Mouse (Mus musculus): Measurements from ENCODE around the gene Zfp654.

The Zfp654 gene

DNA sequence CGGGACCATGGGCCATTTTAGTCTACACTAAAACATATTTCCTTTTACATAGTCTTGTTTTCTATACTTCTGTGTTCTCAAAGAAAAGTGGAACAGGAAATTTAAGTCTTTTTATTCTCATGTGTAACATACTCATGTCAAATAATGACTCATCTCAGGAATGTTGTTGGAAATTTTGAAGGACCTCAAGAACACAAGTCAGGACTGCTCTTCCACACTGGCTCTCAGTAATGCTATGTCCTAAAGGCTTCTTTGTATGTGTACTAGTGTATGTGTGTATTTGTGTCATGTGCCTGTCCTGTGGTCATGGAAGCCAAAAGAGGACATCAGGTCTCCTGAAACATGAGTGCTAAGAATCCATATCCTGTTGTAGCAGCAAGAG lies 92.2 kb downstream of the Zfp654 start:
- no peak for DNase-seq

GRCm38 (mm10) chr16:64758561-64759244 lies 92.7 kb downstream of the Zfp654 start:
- no peak for DNase-seq

GRCm38 (mm10) chr16:64757666-64758400 lies 93.6 kb downstream of the Zfp654 start:
- DNase-seq = no peak

- DNase-seq = no peak
These were observed 95.1 kb downstream of the Zfp654 start for GRCm38 (mm10) chr16:64756321-64756720.

GRCm38 (mm10) chr16:64754743-64755139 lies 96.7 kb downstream of the Zfp654 start:
- no peak for DNase-seq

DNA sequence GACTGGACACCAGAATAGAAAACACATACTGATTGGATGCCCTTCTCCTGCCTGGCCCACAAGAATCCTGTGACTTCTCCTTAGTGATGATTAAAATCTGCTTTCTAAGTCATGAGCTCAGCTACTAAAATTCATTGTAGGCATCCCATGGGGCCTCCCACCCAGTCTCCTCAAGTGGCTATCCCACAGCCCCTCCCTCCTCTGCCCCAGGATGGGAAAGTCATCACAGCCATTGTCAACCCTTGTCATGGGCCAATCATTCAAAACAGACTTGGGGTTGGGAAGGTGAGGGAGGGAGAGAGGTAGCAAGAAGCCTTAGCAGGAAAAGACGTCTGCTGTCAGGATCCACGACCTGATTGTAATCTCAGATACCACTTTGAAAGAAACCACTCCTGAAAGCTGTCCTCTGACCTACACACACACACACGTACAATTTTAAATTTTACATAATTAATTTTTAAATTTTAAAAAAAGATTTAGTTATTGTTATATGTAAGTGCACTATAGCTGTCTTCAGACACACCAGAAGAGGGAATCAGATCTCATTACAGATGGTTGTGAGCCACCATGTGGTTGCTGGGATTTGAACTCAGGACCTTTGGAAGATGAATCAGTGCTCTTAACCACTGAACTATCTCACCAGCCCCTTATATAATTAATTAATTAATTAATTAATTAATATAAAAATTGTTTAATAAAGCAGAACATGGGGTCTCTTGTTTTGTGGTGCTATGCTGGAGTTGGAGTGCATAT lies 97.3 kb downstream of the Zfp654 start:
- DNase-seq = no peak

DNA sequence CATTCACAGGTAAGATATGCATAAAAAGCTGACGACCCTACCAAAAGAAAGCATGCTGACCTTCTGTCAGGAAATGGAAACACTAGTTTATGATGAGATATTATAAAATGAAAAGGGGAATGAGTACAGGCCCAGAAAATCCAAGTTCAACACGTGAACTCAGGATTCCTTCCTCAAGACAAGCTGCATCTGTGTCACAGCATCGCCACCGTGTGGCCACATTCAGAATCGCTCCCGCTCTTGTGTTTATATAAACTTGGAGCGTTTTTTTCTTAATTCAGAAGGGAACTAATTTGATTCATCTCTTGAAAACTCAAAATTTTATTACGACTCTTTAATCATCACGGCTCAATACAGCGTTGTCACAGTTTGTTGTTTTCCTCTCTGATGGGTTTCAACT lies 103.2 kb downstream of the Zfp654 start:
- DNase-seq = peak; percentile 64

DNA sequence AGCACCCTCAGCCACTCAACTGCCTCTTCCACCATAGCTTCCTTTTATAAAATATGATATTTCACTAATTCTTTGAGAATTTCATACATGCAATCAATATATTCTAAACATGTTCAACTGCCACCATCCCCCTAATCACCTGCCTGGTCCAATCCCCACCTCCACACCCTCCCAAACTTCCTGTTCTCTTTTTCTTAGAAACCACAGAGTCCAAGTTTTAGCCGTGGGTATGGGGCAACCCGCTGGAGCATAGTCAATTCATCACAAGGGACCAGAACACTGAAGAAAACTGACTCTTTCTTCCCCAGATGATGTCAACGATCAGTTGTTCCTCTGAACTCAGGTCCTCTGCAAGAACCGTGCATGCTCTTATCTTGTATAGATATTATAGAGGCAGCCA lies 106.4 kb downstream of the Zfp654 start:
- DNase-seq = no peak

DNA sequence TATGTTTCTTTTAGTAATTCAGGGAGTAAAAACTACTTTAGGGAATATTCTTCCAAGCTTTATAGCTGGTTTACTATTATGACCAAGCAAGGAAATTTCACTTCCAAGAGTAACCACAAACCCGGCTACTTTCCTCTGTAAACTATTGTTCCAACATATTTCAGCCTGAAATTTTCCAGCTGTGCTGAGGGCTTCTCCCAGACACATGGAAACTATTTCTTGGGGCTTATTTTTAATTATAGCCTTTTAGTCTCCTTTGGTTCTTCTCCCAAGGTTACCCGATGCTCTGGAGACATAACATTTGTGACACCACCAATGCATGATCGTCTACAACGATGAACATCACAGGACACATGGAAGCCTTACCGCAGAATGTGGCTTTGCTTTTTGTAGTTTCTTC lies 114.2 kb downstream of the Zfp654 start:
- DNase-seq = no peak

Data from right cerebral cortex, adult 18-20 months (tissue).